Mouse (Mus musculus): ENCODE results near the gene Vsig10. TPM values are rescaled to one million over a fixed set of nuclear protein-coding genes. Genes with fewer than 3 reads are reported as not detected.

Gene Vsig10
- polyA plus RNA-seq, 1 experiment = 7.5 TPM

DNA sequence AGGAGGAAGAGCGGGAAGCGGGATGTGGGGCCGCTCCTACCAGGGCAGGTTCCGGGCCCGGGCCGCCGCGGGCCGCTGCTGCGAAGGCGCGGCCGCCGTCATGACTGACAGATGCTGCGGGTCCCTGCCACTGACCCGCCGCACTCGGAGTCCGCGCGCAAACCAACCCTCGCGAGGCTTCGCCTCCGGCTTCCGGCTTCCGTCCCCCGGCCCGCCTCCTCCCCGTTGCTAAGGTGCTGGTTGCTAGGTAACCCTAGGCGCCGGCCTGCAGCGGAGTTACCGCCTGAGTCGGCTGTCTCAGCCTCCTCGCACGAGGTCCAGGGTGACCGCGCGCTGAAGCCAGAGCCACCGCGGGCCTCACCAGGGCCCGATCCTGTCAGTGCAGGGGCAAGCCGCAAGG, 70.0 kb downstream of the Vsig10 start, which contains the start of gene Rfc5:
TSS of gene Rfc5 (minus strand) at position 171 of the 400 bp plus-strand sequence.
- Histone ChIP-seq H3K4me3 (ENCODE audit: insufficient read depth, low read length) (peak within 1 kb of the TSS; percentile 92), H3K27ac (ENCODE audit: insufficient read depth, low read length) (no peak within 1 kb of the TSS), H3K4me1 (ENCODE audit: control insufficient read depth, insufficient read depth, low read length) (no peaks in the 10 kb centered on the region)
- TF ChIP-seq POLR2A (IDR thresholded peaks at IDR 0.05; ENCODE audit: low read depth, low read length) = peak; percentile 66
- TF ChIP-seq CTCF (IDR thresholded peaks at IDR 0.05; ENCODE audit: borderline replicate concordance, insufficient read depth, low read length) = no peak

DNA sequence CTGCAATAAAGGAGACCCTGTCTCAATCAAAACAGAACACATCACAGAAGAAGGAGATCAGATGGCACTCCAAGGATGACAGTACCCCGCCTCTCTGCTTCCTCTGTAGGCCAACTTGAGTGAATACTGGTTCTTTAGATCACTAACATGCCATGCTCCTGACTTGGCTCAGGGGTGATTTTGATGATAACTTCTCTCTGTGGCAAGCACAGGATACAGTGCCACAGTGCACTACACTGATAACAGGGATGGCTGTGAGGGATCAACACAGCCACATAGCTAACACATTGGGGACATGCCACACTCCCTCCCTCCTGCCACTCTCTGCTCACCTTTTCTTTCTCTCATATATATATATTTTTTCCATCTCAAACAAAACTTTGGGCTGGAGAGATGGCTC, 72.0 kb downstream of the Vsig10 start:
- Histone ChIP-seq H3K4me3 (ENCODE audit: insufficient read depth, low read length) (no peak overlapping the region), H3K4me1 (ENCODE audit: control insufficient read depth, insufficient read depth, low read length) (no peaks in the 10 kb centered on the region), H3K27ac (ENCODE audit: insufficient read depth, low read length) (no peak overlapping the region)
- TF ChIP-seq CTCF (IDR thresholded peaks at IDR 0.05; ENCODE audit: borderline replicate concordance, insufficient read depth, low read length) = no peak
- TF ChIP-seq POLR2A (IDR thresholded peaks at IDR 0.05; ENCODE audit: low read depth, low read length) = no peak

DNA sequence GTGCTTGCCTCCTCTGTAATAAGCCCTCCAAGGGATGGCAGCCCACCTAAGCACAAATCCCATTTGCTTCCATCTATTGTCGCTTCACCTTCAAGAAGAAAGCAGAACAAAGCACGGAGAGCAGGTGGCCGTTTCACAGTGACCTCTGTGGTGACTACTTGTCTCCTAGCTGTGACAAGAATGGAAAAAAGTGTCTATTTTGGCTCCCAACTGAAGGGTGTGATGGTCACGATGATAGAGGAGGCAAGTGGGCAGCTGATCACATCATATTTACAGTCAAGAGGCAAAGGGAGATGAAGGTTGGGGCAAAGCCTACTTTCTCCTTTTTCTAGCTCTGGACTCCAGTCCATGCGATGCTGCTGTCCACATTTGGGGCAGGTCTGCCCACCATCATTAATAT, 77.0 kb downstream of the Vsig10 start:
- Histone ChIP-seq H3K27ac (ENCODE audit: insufficient read depth, low read length) (no peak overlapping the region), H3K4me1 (ENCODE audit: control insufficient read depth, insufficient read depth, low read length) (no peaks in the 10 kb centered on the region), H3K4me3 (ENCODE audit: insufficient read depth, low read length) (no peak overlapping the region)
- TF ChIP-seq POLR2A (IDR thresholded peaks at IDR 0.05; ENCODE audit: low read depth, low read length) (no peak), CTCF (IDR thresholded peaks at IDR 0.05; ENCODE audit: borderline replicate concordance, insufficient read depth, low read length) (no peak)

DNA sequence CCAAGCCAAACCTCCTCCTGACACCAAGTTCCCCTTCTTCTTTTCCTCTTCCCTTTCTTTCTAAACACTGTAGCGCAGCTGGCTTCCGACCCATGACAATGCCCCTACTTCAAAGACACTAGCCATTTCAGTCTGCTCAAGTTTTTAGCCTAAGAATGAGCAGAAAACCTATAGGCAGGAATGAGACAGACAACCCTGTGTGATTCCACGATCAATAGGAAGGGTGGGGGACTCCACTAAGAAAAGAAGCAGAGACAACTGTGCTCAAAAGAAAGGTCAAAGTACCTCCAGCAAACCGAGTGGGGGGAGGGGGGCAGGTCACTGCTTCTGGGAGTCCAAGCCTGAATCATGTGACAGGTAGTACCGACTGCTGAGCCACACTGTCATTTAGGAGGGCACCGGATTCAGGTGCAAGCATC, 77.7 kb downstream of the Vsig10 start:
- no peaks in the 10 kb centered on the region for H3K4me1 ChIP-seq (ENCODE audit: control insufficient read depth, insufficient read depth, low read length)
- no peak overlapping the region for H3K4me3 ChIP-seq (ENCODE audit: insufficient read depth, low read length)
- no peak overlapping the region for H3K27ac ChIP-seq (ENCODE audit: insufficient read depth, low read length)
- TF ChIP-seq POLR2A (IDR thresholded peaks at IDR 0.05; ENCODE audit: low read depth, low read length) (no peak), CTCF (IDR thresholded peaks at IDR 0.05; ENCODE audit: borderline replicate concordance, insufficient read depth, low read length) (no peak)

DNA sequence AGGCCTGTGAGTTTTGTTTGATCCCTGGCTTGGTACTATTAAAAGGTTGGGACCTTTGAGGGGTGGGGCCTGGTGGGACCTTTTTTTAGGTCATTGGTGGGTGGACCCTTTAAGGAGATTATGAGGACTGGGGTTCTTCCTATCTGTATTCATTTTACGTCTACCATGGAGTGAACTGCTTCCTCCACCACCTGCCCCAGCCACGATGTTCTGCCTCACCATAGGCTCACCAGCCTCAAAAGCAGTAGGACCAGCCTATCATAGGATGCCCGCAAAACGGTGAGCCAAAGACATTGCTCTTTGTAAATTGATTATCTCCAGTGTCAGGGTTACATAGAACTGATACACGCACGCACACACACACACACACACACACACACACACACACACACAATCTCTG, 78.5 kb downstream of the Vsig10 start:
- TF ChIP-seq CTCF (IDR thresholded peaks at IDR 0.05; ENCODE audit: borderline replicate concordance, insufficient read depth, low read length) (no peak), POLR2A (IDR thresholded peaks at IDR 0.05; ENCODE audit: low read depth, low read length) (no peak)
- no peaks in the 10 kb centered on the region for H3K4me1 ChIP-seq (ENCODE audit: control insufficient read depth, insufficient read depth, low read length)
- no peak overlapping the region for H3K4me3 ChIP-seq (ENCODE audit: insufficient read depth, low read length)
- no peak overlapping the region for H3K27ac ChIP-seq (ENCODE audit: insufficient read depth, low read length)

DNA sequence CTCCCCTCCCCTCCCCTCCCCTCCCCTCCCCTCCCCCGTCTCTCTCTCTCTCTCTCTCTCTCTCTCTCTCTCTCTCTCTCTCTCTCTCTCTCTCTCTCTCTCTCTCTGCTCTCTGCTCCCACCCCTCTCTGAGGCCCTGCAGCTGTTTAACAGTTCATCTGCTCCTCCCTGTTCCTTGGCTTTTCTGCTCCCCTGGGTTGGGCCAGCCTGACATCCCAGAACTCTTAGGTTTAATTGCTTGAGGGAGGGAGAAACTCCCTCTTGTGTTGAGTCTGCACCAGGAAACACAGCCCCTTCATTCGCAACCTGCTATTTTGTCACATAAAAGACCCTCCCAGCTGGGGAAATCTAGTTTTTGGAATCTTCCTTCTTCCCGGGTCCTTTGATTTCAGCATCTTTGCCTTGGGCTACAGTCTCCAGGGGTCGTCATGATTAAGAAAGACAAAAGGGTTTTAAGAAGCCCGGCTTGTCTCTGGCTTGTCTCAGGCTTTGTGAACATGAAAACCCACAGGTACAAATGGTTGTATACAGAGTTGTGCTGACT, 79.2 kb downstream of the Vsig10 start:
- no peak overlapping the region for H3K4me3 ChIP-seq (ENCODE audit: insufficient read depth, low read length)
- no peaks in the 10 kb centered on the region for H3K4me1 ChIP-seq (ENCODE audit: control insufficient read depth, insufficient read depth, low read length)
- no peak overlapping the region for H3K27ac ChIP-seq (ENCODE audit: insufficient read depth, low read length)
- TF ChIP-seq CTCF (IDR thresholded peaks at IDR 0.05; ENCODE audit: borderline replicate concordance, insufficient read depth, low read length) = no peak
- TF ChIP-seq POLR2A (IDR thresholded peaks at IDR 0.05; ENCODE audit: low read depth, low read length) = no peak

DNA sequence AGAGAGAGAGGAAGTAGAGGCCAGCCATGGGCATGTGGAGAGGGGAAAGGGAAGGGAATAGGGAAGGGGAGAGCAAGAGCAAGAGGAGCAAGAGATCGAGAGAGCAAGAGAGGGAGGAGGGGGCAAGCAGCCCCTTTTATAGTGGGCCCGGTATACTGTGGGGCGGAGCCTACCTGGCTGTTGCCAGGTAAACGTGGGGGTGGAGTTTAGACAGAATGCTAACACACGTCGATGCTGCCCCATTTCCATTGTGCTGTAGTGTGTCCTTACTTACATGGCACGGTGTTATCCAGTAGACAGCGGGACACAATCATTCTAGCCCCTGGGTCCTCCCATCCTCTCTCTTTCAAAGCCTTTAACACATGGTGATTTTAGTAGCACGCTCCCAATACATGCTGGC, 80.4 kb downstream of the Vsig10 start:
- H3K27ac ChIP-seq (ENCODE audit: insufficient read depth, low read length) = no peak overlapping the region
- no peak overlapping the region for H3K4me3 ChIP-seq (ENCODE audit: insufficient read depth, low read length)
- TF ChIP-seq POLR2A (IDR thresholded peaks at IDR 0.05; ENCODE audit: low read depth, low read length) (no peak), CTCF (IDR thresholded peaks at IDR 0.05; ENCODE audit: borderline replicate concordance, insufficient read depth, low read length) (no peak)
- H3K4me1 ChIP-seq (ENCODE audit: control insufficient read depth, insufficient read depth, low read length) = no peaks in the 10 kb centered on the region

DNA sequence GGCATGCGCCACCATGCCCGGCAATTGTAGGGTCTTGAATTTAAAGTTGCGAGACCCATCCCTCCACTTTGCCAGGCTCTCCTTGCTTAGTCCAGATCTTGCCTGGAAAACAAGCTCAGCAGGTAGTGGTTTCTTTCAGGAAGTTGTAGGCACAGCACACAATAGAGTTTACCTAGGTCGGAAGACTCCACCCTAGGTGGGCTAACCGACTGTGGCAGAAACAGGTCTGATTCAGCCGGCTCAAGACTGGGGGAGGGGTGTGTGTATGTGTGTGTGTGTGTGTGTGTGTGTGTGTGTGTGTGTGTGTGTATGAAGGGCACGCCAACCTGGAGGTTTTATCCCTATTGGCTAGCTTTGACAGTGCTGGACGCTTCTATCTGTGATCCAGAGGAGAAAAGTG, 84.7 kb downstream of the Vsig10 start:
- TF ChIP-seq POLR2A (IDR thresholded peaks at IDR 0.05; ENCODE audit: low read depth, low read length) = no peak
- TF ChIP-seq CTCF (IDR thresholded peaks at IDR 0.05; ENCODE audit: borderline replicate concordance, insufficient read depth, low read length) = no peak
- Histone ChIP-seq H3K4me3 (ENCODE audit: insufficient read depth, low read length) (no peak overlapping the region), H3K27ac (ENCODE audit: insufficient read depth, low read length) (no peak overlapping the region), H3K4me1 (ENCODE audit: control insufficient read depth, insufficient read depth, low read length) (no peaks in the 10 kb centered on the region)

Other genes with a start within 250 kb of the Vsig10 start
- 55.7 and 72.1 TPM in 2 replicates for gene Suds3, start 203.0 kb upstream of the Vsig10 start, polyA plus RNA-seq (2011; ENCODE audit: insufficient read length, low read depth, missing spikeins)
- 25.1 and 33.9 TPM in 2 replicates for gene Taok3, start 199.0 kb upstream of the Vsig10 start, polyA plus RNA-seq (2011; ENCODE audit: insufficient read length, low read depth, missing spikeins)
- 275 and 281 TPM in 2 replicates for gene Pebp1, start 31.5 kb upstream of the Vsig10 start, polyA plus RNA-seq (2011; ENCODE audit: insufficient read length, low read depth, missing spikeins)
- gene Wsb2, start 38.2 kb downstream of the Vsig10 start, polyA plus RNA-seq (2011; ENCODE audit: insufficient read length, low read depth, missing spikeins) = 109 and 138 TPM in 2 replicates
- 38.8 and 51.0 TPM in 2 replicates for gene Rfc5, start 70.0 kb downstream of the Vsig10 start, polyA plus RNA-seq (2011; ENCODE audit: insufficient read length, low read depth, missing spikeins)
- not detected in 2 replicates for gene Ksr2, start 94.9 kb downstream of the Vsig10 start, polyA plus RNA-seq (2011; ENCODE audit: insufficient read length, low read depth, missing spikeins)